Mouse (Mus musculus) intestine, postnatal 0 days (tissue): Measurements from ENCODE around the gene Prdm16. TPM values are rescaled to one million over a fixed set of nuclear protein-coding genes. Genes with fewer than 3 reads are reported as not detected.
A peak's percentile ranks its signal among the peaks of the same experiment; 100 is the strongest.

ENCODE experiments used
- ATAC-seq: fragments of 200-750 bp; cut with Nextera tagmentation; 2 replicates; pipeline ENCODE4 v1.8.0; 2017; ENCODE audit warnings: mild to moderate bottlenecking, moderate TSS enrichment, moderate library complexity
- H3K27ac ChIP-seq: fragments of 300-500 bp; sonication (generic); 2 replicates; pipeline ENCODE4 v1.5.1; 2014; ENCODE audit warnings: mild to moderate bottlenecking, low read depth, low read length, moderate library complexity
- H3K27me3 ChIP-seq: fragments of 300-500 bp; sonication (generic); replicated peaks from 2 replicates; pipeline ENCODE4 v1.6.1; 2014; ENCODE audit warnings: low read length, mixed read lengths; ENCODE audit not compliant: control insufficient read depth, insufficient read depth
- H3K36me3 ChIP-seq: fragments of 300-500 bp; sonication (generic); 2 replicates; pipeline ENCODE4 v1.6.1; 2014; ENCODE audit warnings: mild to moderate bottlenecking, moderate library complexity; ENCODE audit not compliant: control insufficient read depth, insufficient read depth
- H3K4me1 ChIP-seq: fragments of 300-500 bp; sonication (generic); replicated peaks from 2 replicates; pipeline ENCODE4 v1.6.1; 2014; ENCODE audit warnings: antibody characterized with exemption, low read length, mixed read lengths; ENCODE audit not compliant: control insufficient read depth, insufficient read depth
- H3K4me2 ChIP-seq: fragments of 300-500 bp; sonication (generic); replicated peaks from 2 replicates; pipeline ENCODE4 v1.6.1; 2014; ENCODE audit warnings: low read depth, mild to moderate bottlenecking, moderate library complexity
- H3K4me3 ChIP-seq: fragments of 300-500 bp; sonication (generic); 2 replicates; pipeline ENCODE4 v1.5.1; 2014; ENCODE audit warnings: low read depth, low read length
- H3K9ac ChIP-seq: fragments of 300-500 bp; sonication (generic); 2 replicates; pipeline ENCODE4 v1.6.1; 2014; ENCODE audit warnings: mild to moderate bottlenecking, low read depth, low read length
- H3K9me3 ChIP-seq: fragments of 300-500 bp; sonication (generic); 2 replicates; pipeline ENCODE4 v1.6.1; 2016; ENCODE audit warnings: mixed run types; ENCODE audit not compliant: control insufficient read depth
- CTCF ChIP-seq: sonication (generic); IDR thresholded peaks from 2 replicates; pipeline ENCODE4 v1.5.1; 2016; ENCODE audit warnings: low read depth, mild to moderate bottlenecking, control low read depth, antibody characterized with exemption, moderate library complexity
- WGBS: fragments of 180-500 bp; shearing (Covaris S2); extraction: QIAGEN DNeasy Blood & Tissue Kit; methylation state at CpG from one replicate; pipeline ENCODE4 v1.1.7; 2014; 5-methylcytosine and 5-hydroxymethylcytosine counted together
- polyA plus RNA-seq: library from polyadenylated mRNA; unstranded; fragments of >200 nt; fragmentation: Nextera tagmentation; extraction: Ambion mirVana; gene quantifications from 2 replicates; pipeline ENCODE4 v1.2.1, GENCODE M21; 2015

The Prdm16 gene
- polyA plus RNA-seq, 1 experiment from 2014 or later, result 9.0 TPM

- no peak for TF ChIP-seq CTCF
- no peak overlapping the region for H3K9ac ChIP-seq
- WGBS, result 59% methylated on average over 7 of the region's 7 CpGs
Measured at GRCm38 (mm10) chr4:154394123-154394722, 242.4 kb downstream of the Prdm16 start.

DNA sequence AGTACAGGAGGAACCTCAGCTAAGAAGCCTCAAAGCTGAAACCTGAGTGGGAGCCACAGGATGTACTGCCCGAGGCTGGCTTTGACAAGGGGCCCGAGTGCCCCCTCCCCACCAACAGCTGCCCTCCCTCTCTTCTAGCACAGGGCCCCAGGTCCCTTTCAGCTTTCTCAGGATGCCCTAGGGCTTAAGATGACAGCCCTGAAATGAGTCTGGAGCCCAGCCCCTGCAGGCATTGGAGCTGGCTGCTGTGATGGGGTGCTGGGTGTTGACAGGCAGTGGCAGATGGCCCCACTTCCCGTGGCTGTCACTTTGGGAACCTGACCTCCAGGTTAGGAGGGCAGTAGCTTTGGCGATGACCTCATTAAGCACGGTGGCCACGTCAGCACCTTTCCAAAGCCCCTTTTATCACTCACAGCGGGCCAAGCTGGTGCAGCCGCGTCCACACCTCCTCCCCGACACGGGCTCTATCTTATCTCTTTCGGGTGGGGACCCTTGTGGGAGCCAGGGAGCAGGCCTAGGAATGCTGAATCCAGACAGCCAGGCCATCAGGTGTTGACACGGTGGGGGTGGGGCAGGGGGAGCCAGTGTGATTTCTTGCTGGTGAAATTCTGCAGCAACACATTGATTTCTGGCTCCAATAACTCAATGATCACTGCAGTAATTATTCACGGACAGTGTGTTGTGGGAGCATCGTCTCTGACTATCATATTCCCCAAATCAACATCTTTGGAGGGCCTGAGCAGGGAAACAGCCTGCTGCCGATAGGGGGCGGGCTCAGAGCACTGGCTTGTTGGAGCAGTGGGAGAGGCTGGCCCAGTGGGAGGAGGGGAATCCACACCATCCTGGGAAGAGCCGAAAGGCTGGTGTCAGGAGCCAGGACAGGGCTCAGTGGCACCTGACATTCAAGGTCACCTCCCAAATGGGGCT is 243.2 kb downstream of the Prdm16 start:
- peak; percentile 47; the same call in 1 of the 2 replicates for ATAC-seq
- WGBS, result 21% methylated on average over 18 of the region's 18 CpGs
- no peaks in the 10 kb centered on the region for H3K9me3 ChIP-seq
- no peak overlapping the region for H3K9ac ChIP-seq
- no peak overlapping the region for H3K4me2 ChIP-seq
- peak; percentile 84 for TF ChIP-seq CTCF
- H3K27me3 ChIP-seq, result no peaks in the 10 kb centered on the region
- H3K27ac ChIP-seq, result peak overlapping the region; percentile 42; the same call in 1 of the 2 replicates
- no peak overlapping the region for H3K4me3 ChIP-seq
- no peaks in the 10 kb centered on the region; the same call in 1 of the 2 replicates for H3K4me1 ChIP-seq
- no peaks in the 10 kb centered on the region for H3K36me3 ChIP-seq

More at GRCm38 (mm10) chr4:154394123-154394722, 242.4 kb downstream of the Prdm16 start:
- H3K4me3 ChIP-seq, result no peak overlapping the region
- H3K36me3 ChIP-seq, result no peaks in the 10 kb centered on the region
- peak overlapping the region; percentile 42; the same call in 1 of the 2 replicates for H3K27ac ChIP-seq
- no peaks in the 10 kb centered on the region for H3K9me3 ChIP-seq
- no peak for ATAC-seq
- H3K27me3 ChIP-seq, result no peaks in the 10 kb centered on the region
- H3K4me2 ChIP-seq, result no peak overlapping the region
- H3K4me1 ChIP-seq, result no peaks in the 10 kb centered on the region; the same call in 1 of the 2 replicates

GRCm38 (mm10) chr4:154392641-154393040 is 244.0 kb downstream of the Prdm16 start:
- WGBS, result 40% methylated on average over 1 of the region's 1 CpGs
- ATAC-seq, result no peak
- Histone ChIP-seq H3K36me3 (no peaks in the 10 kb centered on the region), H3K27me3 (no peaks in the 10 kb centered on the region), H3K4me1 (no peaks in the 10 kb centered on the region; the same call in 1 of the 2 replicates), H3K9me3 (no peaks in the 10 kb centered on the region), H3K27ac (no peak overlapping the region), H3K9ac (no peak overlapping the region), H3K4me2 (no peak overlapping the region), H3K4me3 (no peak overlapping the region)
- TF ChIP-seq CTCF, result peak; percentile 59

DNA sequence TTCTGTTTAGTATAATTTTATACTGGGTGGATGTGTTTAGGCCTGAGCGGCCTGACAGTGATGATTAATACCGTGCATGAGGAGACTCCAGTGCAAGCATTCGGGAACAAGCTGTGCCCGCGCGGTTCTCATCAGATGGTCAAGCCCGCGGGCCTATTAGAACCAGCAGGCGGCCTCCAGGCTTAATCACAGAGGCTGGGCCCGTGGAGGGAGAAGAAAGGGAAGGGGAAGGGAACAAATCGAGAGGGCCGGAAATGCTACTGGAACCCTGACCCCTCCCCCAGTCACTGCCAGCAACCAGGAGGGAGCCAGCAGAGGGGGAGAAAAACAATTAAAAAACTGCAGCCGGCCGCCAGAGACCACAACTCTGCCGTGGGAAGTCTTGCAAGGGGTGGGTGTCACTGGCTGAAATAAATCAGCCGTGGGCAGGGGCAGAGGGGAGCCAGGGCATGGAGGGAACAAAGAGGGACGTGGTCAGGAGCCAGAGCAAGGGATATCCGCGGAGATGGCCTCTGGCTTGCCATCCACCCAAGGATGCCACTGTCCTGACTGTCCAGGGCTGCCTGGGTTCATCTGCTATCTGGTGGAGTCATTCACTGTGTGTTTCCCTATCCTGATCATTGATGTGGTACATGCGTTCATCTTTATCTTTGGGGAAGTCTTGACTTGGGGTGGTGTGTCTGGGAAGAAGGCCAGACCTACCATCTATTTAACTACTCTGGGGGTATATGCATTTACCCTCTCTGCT is 246.2 kb downstream of the Prdm16 start:
- ATAC-seq, result no peak
- 51% methylated on average over 20 of the region's 20 CpGs for WGBS
- Histone ChIP-seq H3K9me3 (no peaks in the 10 kb centered on the region), H3K4me2 (no peak overlapping the region), H3K4me3 (no peak overlapping the region), H3K4me1 (no peaks in the 10 kb centered on the region; the same call in 1 of the 2 replicates), H3K27ac (no peak overlapping the region), H3K36me3 (no peaks in the 10 kb centered on the region), H3K27me3 (no peaks in the 10 kb centered on the region), H3K9ac (no peak overlapping the region)
- TF ChIP-seq CTCF, result peak; percentile 19; the same call in 1 of the 2 replicates

DNA sequence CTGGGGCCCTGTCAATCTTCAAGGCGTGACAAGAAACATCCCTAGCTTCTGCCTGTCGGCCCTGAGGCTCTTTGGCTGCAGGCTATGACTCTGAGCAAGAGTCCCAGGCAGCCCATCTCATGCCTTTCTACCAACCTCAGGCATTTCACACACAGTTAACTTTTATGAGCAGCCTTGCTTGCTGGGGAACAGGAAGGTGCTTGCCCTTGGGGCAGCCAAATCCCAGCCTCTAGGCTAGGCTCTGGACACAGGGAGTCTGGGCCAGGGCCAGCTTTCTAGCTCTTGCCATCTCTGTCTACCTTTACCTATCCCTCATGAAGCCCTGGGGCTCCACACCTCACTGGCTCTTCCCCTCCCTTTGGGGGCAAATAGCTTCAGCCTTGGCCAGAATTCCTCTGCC is 247.0 kb downstream of the Prdm16 start:
- ATAC-seq, result no peak
- Histone ChIP-seq H3K27ac (no peak overlapping the region), H3K4me2 (no peak overlapping the region), H3K4me3 (no peak overlapping the region), H3K4me1 (no peaks in the 10 kb centered on the region; the same call in 1 of the 2 replicates), H3K27me3 (no peaks in the 10 kb centered on the region), H3K36me3 (no peaks in the 10 kb centered on the region), H3K9ac (no peak overlapping the region), H3K9me3 (no peaks in the 10 kb centered on the region)
- WGBS, result 79% methylated on average over 2 of the region's 2 CpGs
- TF ChIP-seq CTCF, result no peak

GRCm38 (mm10) chr4:154386810-154387209 is 249.9 kb downstream of the Prdm16 start:
- no peaks in the 10 kb centered on the region for H3K36me3 ChIP-seq
- WGBS, result 65% methylated on average over 8 of the region's 8 CpGs
- no peak overlapping the region for H3K4me3 ChIP-seq
- H3K4me2 ChIP-seq, result no peak overlapping the region
- H3K4me1 ChIP-seq, result no peaks in the 10 kb centered on the region
- H3K9ac ChIP-seq, result no peak overlapping the region
- no peak for ATAC-seq
- TF ChIP-seq CTCF, result no peak
- H3K9me3 ChIP-seq, result no peaks in the 10 kb centered on the region
- no peaks in the 10 kb centered on the region for H3K27me3 ChIP-seq
- H3K27ac ChIP-seq, result no peak overlapping the region
